Mouse (Mus musculus) forebrain, embryonic 11.5 days (tissue): Measurements from ENCODE around the gene Gm49342. TPM values are rescaled to one million over a fixed set of nuclear protein-coding genes. Genes with fewer than 3 reads are reported as not detected.
"Not testable (repeated sequence)": the region's sequence is repeated elsewhere in the genome, so short reads cannot be mapped to it uniquely, and the experiment has no call there.

ENCODE experiments used
- ATAC-seq: fragments of 200-750 bp; cut with Nextera tagmentation; replicated peaks from 2 replicates; pipeline ENCODE4 v1.8.0; 2017; ENCODE audit warnings: moderate TSS enrichment; ENCODE audit not compliant: low FRiP score
- DNase-seq: peaks from one replicate; pipeline ENCODE4 v3.0.0-alpha.2; 2017; ENCODE audit warnings: low spot score
- H3K27ac ChIP-seq: fragments of 300-500 bp; sonication (generic); 2 replicates; pipeline ENCODE4 v1.5.1; 2014; ENCODE audit warnings: low read depth, low read length
- H3K27me3 ChIP-seq: fragments of 300-500 bp; sonication (generic); 2 replicates; pipeline ENCODE4 v1.6.1; 2014; ENCODE audit warnings: mild to moderate bottlenecking, low read length, mixed read lengths; ENCODE audit not compliant: control insufficient read depth, insufficient read depth
- H3K36me3 ChIP-seq: fragments of 300-500 bp; sonication (generic); 2 replicates; pipeline ENCODE4 v1.6.1; 2014; ENCODE audit warnings: mild to moderate bottlenecking, low read length, moderate library complexity, mixed read lengths; ENCODE audit not compliant: control insufficient read depth, insufficient read depth
- H3K4me1 ChIP-seq: fragments of 300-500 bp; sonication (generic); replicated peaks from 2 replicates; pipeline ENCODE4 v1.6.1; 2014; ENCODE audit warnings: low read length, mixed read lengths; ENCODE audit not compliant: control insufficient read depth, insufficient read depth
- H3K4me2 ChIP-seq: fragments of 300-500 bp; sonication (generic); 2 replicates; pipeline ENCODE4 v1.6.1; 2014; ENCODE audit warnings: low read depth, mild to moderate bottlenecking, low read length, moderate library complexity, mixed read lengths; ENCODE audit not compliant: severe bottlenecking
- H3K4me3 ChIP-seq: fragments of 300-500 bp; sonication (generic); 2 replicates; pipeline ENCODE4 v1.5.1; 2014; ENCODE audit warnings: low read depth, low read length
- H3K9ac ChIP-seq: fragments of 300-500 bp; sonication (generic); 2 replicates; pipeline ENCODE4 v1.6.1; 2014; ENCODE audit warnings: low read length
- H3K9me3 ChIP-seq: fragments of 300-500 bp; sonication (generic); 2 replicates; pipeline ENCODE4 v1.6.1; 2016; ENCODE audit warnings: low read length, mixed read lengths; ENCODE audit not compliant: control insufficient read depth
- WGBS: fragments of 180-500 bp; shearing (Covaris S2); extraction: QIAGEN DNeasy Blood & Tissue Kit; methylation state at CpG from one replicate; pipeline ENCODE4 v1.1.7; 2014; 5-methylcytosine and 5-hydroxymethylcytosine counted together
- polyA plus RNA-seq: library from polyadenylated mRNA; unstranded; fragments of >200 nt; fragmentation: Nextera tagmentation; extraction: Ambion mirVana; gene quantifications from 2 replicates; pipeline ENCODE4 v1.2.1, GENCODE M21; 2014

Gene Gm49342
- polyA plus RNA-seq, 1 experiment from 2014 or later = not detected

DNA sequence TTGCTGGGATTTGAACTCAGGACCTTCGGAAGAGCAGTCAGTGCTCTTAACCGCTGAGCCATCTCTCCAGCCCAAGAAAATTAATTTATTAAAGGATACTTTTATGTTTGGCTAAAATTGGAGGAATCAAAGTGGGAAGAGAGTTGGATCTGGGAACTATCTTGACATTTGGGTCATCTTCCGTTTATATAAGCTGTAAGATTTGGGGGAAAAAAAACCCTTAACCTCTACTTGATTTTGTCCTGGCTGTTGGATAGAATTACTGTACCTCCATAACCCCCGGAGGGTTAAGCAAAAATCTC lies 39.5 kb upstream of the Gm49342 start:
- WGBS = 79% methylated on average over 4 of the region's 4 CpGs

GRCm38 (mm10) chr14:50905327-50905726 lies 39.0 kb upstream of the Gm49342 start:
- H3K4me3 ChIP-seq, H3K9me3 ChIP-seq, H3K4me1 ChIP-seq, H3K9ac ChIP-seq, H3K27me3 ChIP-seq, H3K36me3 ChIP-seq, H3K4me2 ChIP-seq, DNase-seq, ATAC-seq, H3K27ac ChIP-seq: not testable (repeated sequence)

More for the DNA sequence above, 39.5 kb upstream of the Gm49342 start:
- H3K27ac ChIP-seq = no peak overlapping the region
- H3K4me2 ChIP-seq = no peak overlapping the region
- H3K27me3 ChIP-seq = no peaks in the 10 kb centered on the region
- ATAC-seq (no peak), DNase-seq (no peak)
- no peak overlapping the region for H3K9ac ChIP-seq
- no peaks in the 10 kb centered on the region for H3K4me1 ChIP-seq
- H3K36me3 ChIP-seq = no peaks in the 10 kb centered on the region
- no peaks in the 10 kb centered on the region for H3K9me3 ChIP-seq
- no peak overlapping the region for H3K4me3 ChIP-seq

DNA sequence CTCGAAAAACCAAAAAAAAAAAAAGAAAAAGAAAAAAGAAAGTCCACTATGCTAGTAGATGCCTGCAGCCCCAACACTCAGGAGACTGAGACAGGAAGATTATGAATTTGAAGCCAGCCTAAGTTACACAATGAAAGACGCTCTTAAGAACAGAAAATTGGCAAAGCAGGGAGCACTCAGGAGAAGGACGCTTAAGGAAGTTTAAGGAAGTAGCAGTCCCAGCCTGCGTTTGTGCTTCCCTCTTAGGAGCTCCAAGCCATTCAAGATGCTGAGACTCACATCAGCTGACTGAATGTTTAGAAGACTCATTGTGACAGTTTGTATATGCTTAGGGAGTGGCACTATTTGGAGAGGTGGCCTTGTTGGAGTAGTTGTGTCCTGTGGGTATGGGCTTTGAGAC lies 36.2 kb upstream of the Gm49342 start:
- H3K4me3 ChIP-seq = no peak overlapping the region

DNA sequence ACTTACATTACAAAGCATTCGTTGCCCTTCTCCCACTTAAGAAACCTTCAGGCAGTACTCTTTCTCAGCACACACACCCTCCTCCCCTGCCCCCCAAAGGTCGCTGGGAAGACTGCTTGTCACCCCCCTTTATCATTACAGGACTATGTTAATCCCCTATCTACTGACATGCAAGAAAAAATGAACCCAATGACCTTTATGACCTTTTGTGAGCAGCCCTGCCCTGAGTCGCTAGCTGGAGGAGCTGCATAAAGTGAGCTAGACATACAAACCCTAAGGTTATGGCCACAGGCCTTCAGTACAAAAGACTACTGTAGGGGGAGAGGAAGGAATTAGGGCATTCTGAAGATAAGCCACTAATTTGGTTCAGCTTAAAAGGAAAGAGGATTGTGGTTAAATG lies 33.0 kb upstream of the Gm49342 start:
- Histone ChIP-seq H3K27me3 (no peaks in the 10 kb centered on the region), H3K9ac (no peak overlapping the region), H3K4me2 (no peak overlapping the region), H3K36me3 (peaks cover 2% of the 10 kb centered on the region; the same call in 1 of the 2 replicates), H3K4me1 (no peaks in the 10 kb centered on the region), H3K4me3 (no peak overlapping the region), H3K9me3 (no peaks in the 10 kb centered on the region), H3K27ac (no peak overlapping the region)
- DNase-seq (no peak), ATAC-seq (no peak)
- WGBS = 45% methylated on average over 3 of the region's 3 CpGs

More for the DNA sequence above, 36.2 kb upstream of the Gm49342 start:
- H3K27me3 ChIP-seq = no peaks in the 10 kb centered on the region
- no peak overlapping the region for H3K4me2 ChIP-seq
- DNase-seq (no peak), ATAC-seq (no peak)
- no peak overlapping the region for H3K9ac ChIP-seq
- no peaks in the 10 kb centered on the region; the same call in 1 of the 2 replicates for H3K36me3 ChIP-seq
- H3K4me1 ChIP-seq = no peaks in the 10 kb centered on the region
- no peaks in the 10 kb centered on the region for H3K9me3 ChIP-seq
- H3K27ac ChIP-seq = no peak overlapping the region
- 82% methylated on average over 4 of the region's 4 CpGs for WGBS

- H3K27me3 ChIP-seq, H3K27ac ChIP-seq, DNase-seq, ATAC-seq, H3K4me1 ChIP-seq, H3K9me3 ChIP-seq, H3K36me3 ChIP-seq: not testable (repeated sequence)
- Histone ChIP-seq H3K4me2 (peak overlapping the region; percentile 51), H3K9ac (peak overlapping the region; percentile 90), H3K4me3 (peak overlapping the region; percentile 80)
- WGBS = 81% methylated on average over 1 of the region's 1 CpGs
These were observed 20.9 kb upstream of the Gm49342 start for GRCm38 (mm10) chr14:50923437-50923836.

DNA sequence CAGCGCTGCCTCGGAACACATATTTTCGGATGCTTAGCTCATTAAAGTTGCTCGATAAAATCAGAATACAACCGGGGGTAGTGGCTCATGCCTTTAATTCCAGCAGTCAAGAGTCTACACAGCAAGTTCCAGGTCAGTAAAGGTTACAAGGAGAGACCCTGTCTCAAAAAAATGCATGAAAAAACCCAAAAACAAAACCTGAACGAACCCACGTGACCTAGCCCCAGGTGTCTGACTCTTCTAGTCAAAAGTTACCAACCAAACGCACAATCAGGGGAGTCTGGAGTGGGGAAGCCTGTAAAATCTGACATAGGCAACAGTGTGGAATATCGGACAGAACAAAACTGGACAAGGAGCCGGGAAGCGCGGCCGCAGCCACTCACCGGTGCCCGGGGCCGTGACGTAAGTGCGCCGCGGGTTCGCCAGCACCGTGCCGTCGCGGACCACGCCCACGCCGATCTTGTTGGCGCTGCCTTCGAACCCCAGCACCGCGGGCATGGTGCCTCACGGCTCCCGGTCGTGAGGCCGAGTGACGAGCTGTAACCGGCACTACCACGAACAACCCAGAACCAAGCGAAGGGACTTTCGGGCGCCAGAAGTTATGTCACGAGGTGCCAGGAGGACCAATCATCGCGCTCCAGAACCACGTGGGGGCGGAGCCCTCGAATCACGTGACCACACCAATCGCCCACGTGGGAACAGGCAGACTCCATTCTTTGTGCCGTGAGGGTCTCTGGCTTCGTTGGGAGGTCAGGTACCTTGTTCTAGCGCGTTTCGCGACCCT lies 19.8 kb upstream of the Gm49342 start, which contains the start of the genes Osgep and Apex1:
TSS of gene Osgep (minus strand) at position 613 of the 784 bp plus-strand sequence.
TSS of gene Apex1 (plus strand) at position 688 of the 784 bp plus-strand sequence.
- Histone ChIP-seq H3K9me3 (no peaks in the 10 kb centered on the region), H3K4me2 (peak within 1 kb of the TSS; percentile 65), H3K4me3 (peak within 1 kb of the TSS; percentile 80), H3K27me3 (no peaks in the 10 kb centered on the region), H3K4me1 (peaks cover 5% of the 10 kb centered on the region; the same call in 1 of the 2 replicates), H3K36me3 (peaks cover 4% of the 10 kb centered on the region; the same call in 1 of the 2 replicates), H3K9ac (peak within 1 kb of the TSS; percentile 90), H3K27ac (peak within 1 kb of the TSS; percentile 90)
- WGBS = under 1% methylated on average over 57 of the region's 57 CpGs
- ATAC-seq (peak; percentile 97), DNase-seq (peak; percentile 97)

DNA sequence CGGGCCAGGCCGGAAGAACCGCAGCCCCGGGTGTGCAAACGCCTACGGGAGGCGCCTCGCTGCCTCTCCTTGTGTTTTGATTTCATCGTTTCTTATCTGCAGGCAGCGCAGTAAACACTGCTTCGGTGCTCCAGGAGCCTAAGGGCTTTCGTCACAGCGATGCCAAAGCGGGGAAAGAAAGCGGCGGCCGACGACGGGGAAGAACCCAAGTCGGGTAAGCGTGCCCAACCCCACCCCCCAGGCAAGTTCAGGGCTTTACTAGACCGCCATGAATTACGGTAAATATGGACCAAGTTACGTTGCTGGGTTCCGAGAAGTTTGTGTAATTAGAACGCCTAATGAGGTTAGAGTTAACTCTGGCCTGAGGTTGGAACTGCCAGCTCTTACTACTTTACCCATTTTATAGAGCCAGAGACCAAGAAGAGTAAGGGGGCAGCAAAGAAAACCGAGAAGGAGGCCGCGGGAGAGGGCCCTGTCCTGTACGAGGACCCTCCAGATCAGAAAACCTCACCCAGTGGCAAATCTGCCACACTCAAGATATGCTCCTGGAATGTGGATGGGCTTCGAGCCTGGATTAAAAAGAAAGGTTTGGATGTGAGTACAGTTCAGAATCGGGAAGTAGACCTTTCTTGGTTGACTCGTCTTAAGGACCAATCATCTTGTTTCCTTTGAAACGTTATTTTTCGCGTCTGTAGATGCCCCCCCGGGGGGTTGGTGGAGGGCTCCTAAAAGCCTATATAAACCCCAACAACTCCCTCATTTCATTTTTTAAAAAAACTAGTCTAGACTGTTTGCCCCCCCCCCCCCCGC lies 19.0 kb upstream of the Gm49342 start:
- ATAC-seq (peak; percentile 42; the same call in 1 of the 2 replicates), DNase-seq (no peak)
- H3K4me2 ChIP-seq = peak overlapping the region; percentile 65
- H3K4me1 ChIP-seq = peaks cover 9% of the 10 kb centered on the region; the same call in 1 of the 2 replicates
- peak overlapping the region; percentile 80 for H3K4me3 ChIP-seq
- WGBS = under 1% methylated on average over 38 of the region's 38 CpGs
- H3K9me3 ChIP-seq = no peaks in the 10 kb centered on the region
- H3K36me3 ChIP-seq = peaks cover 4% of the 10 kb centered on the region; the same call in 1 of the 2 replicates
- no peaks in the 10 kb centered on the region for H3K27me3 ChIP-seq
- peak overlapping the region; percentile 90 for H3K27ac ChIP-seq
- H3K9ac ChIP-seq = peak overlapping the region; percentile 90

DNA sequence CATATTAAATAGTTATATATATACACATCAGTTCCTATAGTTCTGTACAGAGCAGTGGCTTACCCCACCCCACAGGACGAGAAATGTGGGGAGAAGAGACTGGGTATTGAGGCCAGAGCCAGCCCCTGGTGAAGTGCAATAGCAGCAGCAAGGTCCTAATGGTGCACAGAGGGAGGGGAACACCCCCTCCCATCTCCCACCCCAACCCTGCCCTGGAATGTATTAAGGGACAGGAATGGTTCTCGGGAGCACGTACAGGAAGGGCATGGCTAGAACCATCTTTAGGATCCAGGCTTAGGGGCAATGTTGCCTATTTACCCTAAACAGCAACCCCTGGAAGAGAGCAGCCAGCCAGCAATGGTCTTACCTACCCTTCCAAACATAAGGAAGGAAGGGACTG lies 17.0 kb upstream of the Gm49342 start:
- Histone ChIP-seq H3K9ac (no peak overlapping the region), H3K27ac (no peak overlapping the region), H3K4me1 (peaks cover 9% of the 10 kb centered on the region; the same call in 1 of the 2 replicates), H3K4me2 (no peak overlapping the region), H3K4me3 (no peak overlapping the region), H3K36me3 (peaks cover 4% of the 10 kb centered on the region; the same call in 1 of the 2 replicates), H3K9me3 (no peaks in the 10 kb centered on the region), H3K27me3 (no peaks in the 10 kb centered on the region)
- 74% methylated on average over 3 of the region's 3 CpGs for WGBS
- ATAC-seq = no peak
- DNase-seq = no peak
